Mouse (Mus musculus) 3134 (cell line): ENCODE results near the gene Dpt.
A peak's percentile ranks its signal among the peaks of the same experiment; 100 is the strongest.
"Not testable (repeated sequence)": the region's sequence is repeated elsewhere in the genome, so short reads cannot be mapped to it uniquely, and the experiment has no call there.

Experiments used
- DNase-seq: peaks from one replicate; pipeline ENCODE4 v3.0.0-alpha.2; 2011; ENCODE audit warnings: low spot score; ENCODE audit not compliant: insufficient read length; ENCODE audit errors: extremely low read depth

The Dpt gene

GRCm38 (mm10) chr1:164796471-164796870 is at the start of gene Dpt:
Gene Dpt (plus strand): TSS chr1:164796644.
- no peak for DNase-seq

GRCm38 (mm10) chr1:164753736-164754135 is 42.7 kb upstream of the Dpt start:
- DNase-seq = no peak

- no peak for DNase-seq
These were observed 40.8 kb upstream of the Dpt start for GRCm38 (mm10) chr1:164755671-164756070.

- DNase-seq = no peak
These were observed 39.5 kb upstream of the Dpt start for GRCm38 (mm10) chr1:164756951-164757350.

GRCm38 (mm10) chr1:164758401-164758800 is 38.0 kb upstream of the Dpt start:
- DNase-seq = no peak

GRCm38 (mm10) chr1:164762276-164762675 is 34.2 kb upstream of the Dpt start:
- no peak for DNase-seq

GRCm38 (mm10) chr1:164766646-164767045 is 29.8 kb upstream of the Dpt start:
- no peak for DNase-seq

- no peak for DNase-seq
These were observed 25.8 kb upstream of the Dpt start for GRCm38 (mm10) chr1:164770611-164771010.

GRCm38 (mm10) chr1:164780851-164781510 is 15.5 kb upstream of the Dpt start:
- DNase-seq = no peak

- DNase-seq = no peak
These were observed 10.3 kb upstream of the Dpt start for GRCm38 (mm10) chr1:164786165-164786564.

- no peak for DNase-seq
These were observed 8.7 kb upstream of the Dpt start for GRCm38 (mm10) chr1:164787771-164788170.

- no peak for DNase-seq
These were observed 8.2 kb upstream of the Dpt start for GRCm38 (mm10) chr1:164788292-164788691.

GRCm38 (mm10) chr1:164790296-164790695 is 6.1 kb upstream of the Dpt start:
- not testable (repeated sequence) for DNase-seq

GRCm38 (mm10) chr1:164793049-164793448 is 3.4 kb upstream of the Dpt start:
- DNase-seq = no peak

GRCm38 (mm10) chr1:164797746-164798285 is 1.4 kb downstream of the Dpt start:
- DNase-seq = no peak

GRCm38 (mm10) chr1:164798471-164798922 is 2.1 kb downstream of the Dpt start:
- DNase-seq = peak; percentile 42

- DNase-seq = no peak
These were observed 2.7 kb downstream of the Dpt start for GRCm38 (mm10) chr1:164799161-164799560.

GRCm38 (mm10) chr1:164804277-164804676 is 7.8 kb downstream of the Dpt start:
- no peak for DNase-seq

GRCm38 (mm10) chr1:164804751-164805435 is 8.4 kb downstream of the Dpt start:
- no peak for DNase-seq

GRCm38 (mm10) chr1:164809371-164809770 is 12.9 kb downstream of the Dpt start:
- peak; percentile 11 for DNase-seq

GRCm38 (mm10) chr1:164811296-164811695 is 14.9 kb downstream of the Dpt start:
- no peak for DNase-seq

GRCm38 (mm10) chr1:164814243-164814642 is 17.8 kb downstream of the Dpt start:
- no peak for DNase-seq
